Mouse (Mus musculus) bone marrow macrophage, adult 2 months (primary cell): ENCODE measurements around the gene Pafah2.

Experiments used
- CTCF ChIP-seq: IDR thresholded peaks from 2 replicates; pipeline ENCODE4 v1.5.1; 2012; ENCODE audit warnings: low read depth, mild to moderate bottlenecking, low read length, moderate library complexity
- POLR2A ChIP-seq: IDR thresholded peaks from 2 replicates; pipeline ENCODE4 v1.6.1; 2012; ENCODE audit warnings: mild to moderate bottlenecking, low read depth, low read length, borderline replicate concordance

GRCm38 (mm10) chr4:134439919-134440318 lies 43.8 kb downstream of the Pafah2 start:
- TF ChIP-seq CTCF: no peak
- TF ChIP-seq POLR2A: no peak
